Mouse (Mus musculus) hindbrain, embryonic 14.5 days (tissue): Measurements from ENCODE around the gene Msi2. TPM values are rescaled to one million over a fixed set of nuclear protein-coding genes. Genes with fewer than 3 reads are reported as not detected.

Experiments
- ATAC-seq: fragments of 200-750 bp; cut with Nextera tagmentation; 2 replicates; pipeline ENCODE4 v1.8.0; 2017; ENCODE audit warnings: moderate number of reproducible peaks, mild to moderate bottlenecking, moderate TSS enrichment, moderate library complexity; ENCODE audit not compliant: low FRiP score
- DNase-seq: peaks from one replicate; pipeline ENCODE4 v3.0.0-alpha.2; 2015; ENCODE audit warnings: low spot score
- H3K27ac ChIP-seq: fragments of 300-500 bp; sonication (generic); 2 replicates; pipeline ENCODE4 v1.5.1; 2014; ENCODE audit warnings: mild to moderate bottlenecking, moderate library complexity
- H3K27me3 ChIP-seq: fragments of 300-500 bp; sonication (generic); 2 replicates; pipeline ENCODE4 v1.6.1; 2014; ENCODE audit warnings: mild to moderate bottlenecking, low read length, mixed read lengths; ENCODE audit not compliant: control insufficient read depth, insufficient read depth
- H3K36me3 ChIP-seq: fragments of 300-500 bp; sonication (generic); replicated peaks from 2 replicates; pipeline ENCODE4 v1.6.1; 2014; ENCODE audit not compliant: control insufficient read depth, insufficient read depth
- H3K4me1 ChIP-seq: fragments of 300-500 bp; sonication (generic); replicated peaks from 2 replicates; pipeline ENCODE4 v1.6.1; 2014; ENCODE audit warnings: antibody characterized with exemption, low read length, mixed read lengths; ENCODE audit not compliant: control insufficient read depth, insufficient read depth
- H3K4me2 ChIP-seq: fragments of 300-500 bp; sonication (generic); replicated peaks from 2 replicates; pipeline ENCODE4 v1.6.1; 2014; ENCODE audit warnings: mild to moderate bottlenecking, moderate library complexity
- H3K4me3 ChIP-seq: fragments of 300-500 bp; sonication (generic); replicated peaks from 2 replicates; pipeline ENCODE4 v1.5.1; 2014; ENCODE audit warnings: mild to moderate bottlenecking, low read length
- H3K9ac ChIP-seq: fragments of 300-500 bp; sonication (generic); 2 replicates; pipeline ENCODE4 v1.6.1; 2014
- H3K9me3 ChIP-seq: fragments of 300-500 bp; sonication (generic); 2 replicates; pipeline ENCODE4 v1.6.1; 2016; ENCODE audit warnings: low read length; ENCODE audit not compliant: control insufficient read depth
- WGBS: fragments of 180-500 bp; shearing (Covaris S2); extraction: QIAGEN DNeasy Blood & Tissue Kit; methylation state at CpG from one replicate; pipeline ENCODE4 v1.1.7; 2014; 5-methylcytosine and 5-hydroxymethylcytosine counted together
- polyA plus RNA-seq: library from polyadenylated mRNA; unstranded; fragments of >200 nt; fragmentation: Nextera tagmentation; extraction: Ambion mirVana; gene quantifications from 2 replicates; pipeline ENCODE4 v1.2.1, GENCODE M21; 2014

Gene Msi2
- polyA plus RNA-seq, 1 experiment from 2014 or later = 26.5 TPM

GRCm38 (mm10) chr11:88367501-88367900 is 350.8 kb downstream of the Msi2 start:
- H3K27ac ChIP-seq = no peak overlapping the region
- 84% methylated on average over 4 of the region's 4 CpGs for WGBS
- ATAC-seq (no peak), DNase-seq (no peak)
- H3K4me3 ChIP-seq = no peak overlapping the region
- H3K4me1 ChIP-seq = 0 out of 2 replicates have a peak, but pooled peaks cover 2% of the 10 kb centered on the region
- H3K4me2 ChIP-seq = no peak overlapping the region
- peaks cover 7% of the 10 kb centered on the region; the same call in 1 of the 2 replicates for H3K36me3 ChIP-seq
- no peak overlapping the region for H3K9ac ChIP-seq
- H3K27me3 ChIP-seq = no peaks in the 10 kb centered on the region
- H3K9me3 ChIP-seq = no peaks in the 10 kb centered on the region

- Histone ChIP-seq H3K4me1 (0 out of 2 replicates have a peak, but pooled peaks cover 2% of the 10 kb centered on the region), H3K9ac (no peak overlapping the region), H3K36me3 (peaks cover 7% of the 10 kb centered on the region; the same call in 1 of the 2 replicates), H3K27me3 (no peaks in the 10 kb centered on the region), H3K27ac (no peak overlapping the region), H3K4me3 (no peak overlapping the region), H3K9me3 (no peaks in the 10 kb centered on the region), H3K4me2 (no peak overlapping the region)
- DNase-seq (no peak), ATAC-seq (no peak)
- WGBS = 90% methylated on average over 2 of the region's 2 CpGs
Measured at GRCm38 (mm10) chr11:88365914-88366540, 352.3 kb downstream of the Msi2 start.

GRCm38 (mm10) chr11:88364231-88364630 is 354.1 kb downstream of the Msi2 start:
- no peaks in the 10 kb centered on the region for H3K27me3 ChIP-seq
- DNase-seq (no peak), ATAC-seq (no peak)
- no peak overlapping the region for H3K4me3 ChIP-seq
- 0 out of 2 replicates have a peak, but pooled peaks cover 2% of the 10 kb centered on the region for H3K4me1 ChIP-seq
- WGBS = 97% methylated on average over 3 of the region's 3 CpGs
- no peak overlapping the region for H3K27ac ChIP-seq
- H3K36me3 ChIP-seq = peaks cover 10% of the 10 kb centered on the region; the same call in 1 of the 2 replicates
- no peak overlapping the region for H3K4me2 ChIP-seq
- no peaks in the 10 kb centered on the region for H3K9me3 ChIP-seq
- no peak overlapping the region for H3K9ac ChIP-seq

GRCm38 (mm10) chr11:88363481-88363880 is 354.8 kb downstream of the Msi2 start:
- Histone ChIP-seq H3K4me1 (0 out of 2 replicates have a peak, but pooled peaks cover 2% of the 10 kb centered on the region), H3K27ac (no peak overlapping the region), H3K4me3 (no peak overlapping the region), H3K4me2 (no peak overlapping the region), H3K27me3 (no peaks in the 10 kb centered on the region), H3K9me3 (no peaks in the 10 kb centered on the region), H3K9ac (no peak overlapping the region), H3K36me3 (peaks cover 10% of the 10 kb centered on the region; the same call in 1 of the 2 replicates)
- no peak for ATAC-seq
- no peak for DNase-seq
- 88% methylated on average over 14 of the region's 14 CpGs for WGBS

GRCm38 (mm10) chr11:88359736-88360135 is 358.6 kb downstream of the Msi2 start:
- Histone ChIP-seq H3K27me3 (no peaks in the 10 kb centered on the region), H3K27ac (0 out of 2 replicates have a peak overlapping the region, but pooled peaks have one; percentile 32), H3K4me3 (no peak overlapping the region), H3K4me1 (peaks cover 31% of the 10 kb centered on the region), H3K36me3 (0 out of 2 replicates have a peak, but pooled peaks cover 3% of the 10 kb centered on the region), H3K9ac (no peak overlapping the region), H3K9me3 (no peaks in the 10 kb centered on the region), H3K4me2 (no peak overlapping the region)
- 96% methylated on average over 7 of the region's 7 CpGs for WGBS
- no peak for ATAC-seq
- DNase-seq = no peak

GRCm38 (mm10) chr11:88357325-88357724 is 361.0 kb downstream of the Msi2 start:
- Histone ChIP-seq H3K9me3 (no peaks in the 10 kb centered on the region), H3K9ac (peak overlapping the region; percentile 38; the same call in 1 of the 2 replicates), H3K36me3 (0 out of 2 replicates have a peak, but pooled peaks cover 3% of the 10 kb centered on the region), H3K27me3 (no peaks in the 10 kb centered on the region), H3K4me2 (peak overlapping the region; percentile 40), H3K27ac (peak overlapping the region; percentile 89), H3K4me1 (peaks cover 34% of the 10 kb centered on the region), H3K4me3 (0 out of 2 replicates have a peak overlapping the region, but pooled peaks have one; percentile 4)
- WGBS = 15% methylated on average over 9 of the region's 9 CpGs
- 0 out of 2 replicates have a peak, but pooled peaks have one; percentile 12 for ATAC-seq
- peak; percentile 51 for DNase-seq

GRCm38 (mm10) chr11:88356598-88357290 is 361.6 kb downstream of the Msi2 start:
- Histone ChIP-seq H3K4me1 (peaks cover 38% of the 10 kb centered on the region), H3K9me3 (no peaks in the 10 kb centered on the region), H3K4me3 (0 out of 2 replicates have a peak overlapping the region, but pooled peaks have one; percentile 4), H3K9ac (peak overlapping the region; percentile 38; the same call in 1 of the 2 replicates), H3K36me3 (0 out of 2 replicates have a peak, but pooled peaks cover 3% of the 10 kb centered on the region), H3K4me2 (peak overlapping the region; percentile 40), H3K27ac (peak overlapping the region; percentile 89), H3K27me3 (no peaks in the 10 kb centered on the region)
- DNase-seq (peak; percentile 86), ATAC-seq (peak; percentile 94)
- WGBS = 19% methylated on average over 8 of the region's 8 CpGs

GRCm38 (mm10) chr11:88356016-88356415 is 362.3 kb downstream of the Msi2 start:
- Histone ChIP-seq H3K9me3 (no peaks in the 10 kb centered on the region), H3K27me3 (no peaks in the 10 kb centered on the region), H3K36me3 (0 out of 2 replicates have a peak, but pooled peaks cover 3% of the 10 kb centered on the region), H3K27ac (peak overlapping the region; percentile 89), H3K9ac (no peak overlapping the region), H3K4me2 (no peak overlapping the region), H3K4me1 (peaks cover 42% of the 10 kb centered on the region), H3K4me3 (no peak overlapping the region)
- WGBS = 62% methylated on average over 12 of the region's 12 CpGs
- no peak for ATAC-seq
- no peak for DNase-seq

- H3K27me3 ChIP-seq = no peaks in the 10 kb centered on the region
- no peak overlapping the region for H3K4me2 ChIP-seq
- no peak for ATAC-seq
- H3K9me3 ChIP-seq = no peaks in the 10 kb centered on the region
- no peak for DNase-seq
- H3K27ac ChIP-seq = peak overlapping the region; percentile 89
- H3K4me3 ChIP-seq = no peak overlapping the region
- WGBS = 78% methylated on average over 9 of the region's 9 CpGs
- H3K9ac ChIP-seq = no peak overlapping the region
- no peaks in the 10 kb centered on the region for H3K36me3 ChIP-seq
- peaks cover 46% of the 10 kb centered on the region for H3K4me1 ChIP-seq
Measured at GRCm38 (mm10) chr11:88354771-88355170, 363.5 kb downstream of the Msi2 start.
